Mouse (Mus musculus) limb, embryonic 12.5 days (tissue): ENCODE data around the gene Tmem116. TPM values are rescaled to one million over a fixed set of nuclear protein-coding genes. Genes with fewer than 3 reads are reported as not detected.

Source experiments
- ATAC-seq: fragments of 200-750 bp; cut with Nextera tagmentation; 2 replicates; pipeline ENCODE4 v1.8.0; 2017; ENCODE audit warnings: low read depth, moderate TSS enrichment; ENCODE audit not compliant: insufficient number of reproducible peaks, insufficient read depth, low FRiP score, low TSS enrichment
- H3K27ac ChIP-seq: fragments of 300-500 bp; sonication (generic); 2 replicates; pipeline ENCODE4 v1.5.1; 2016; ENCODE audit warnings: mild to moderate bottlenecking, moderate library complexity
- H3K27me3 ChIP-seq: fragments of 300-500 bp; sonication (generic); 2 replicates; pipeline ENCODE4 v1.6.1; 2016; ENCODE audit warnings: mild to moderate bottlenecking, moderate library complexity
- H3K36me3 ChIP-seq: fragments of 300-500 bp; sonication (generic); 2 replicates; pipeline ENCODE4 v1.6.1; 2016; ENCODE audit warnings: mild to moderate bottlenecking, moderate library complexity
- H3K4me1 ChIP-seq: fragments of 300-500 bp; sonication (generic); replicated peaks from 2 replicates; pipeline ENCODE4 v1.6.1; 2016
- H3K4me2 ChIP-seq: fragments of 300-500 bp; sonication (generic); 2 replicates; pipeline ENCODE4 v1.6.1; 2016; ENCODE audit warnings: mild to moderate bottlenecking, moderate library complexity
- H3K4me3 ChIP-seq: fragments of 300-500 bp; sonication (generic); replicated peaks from 2 replicates; pipeline ENCODE4 v1.5.1; 2016; ENCODE audit warnings: mild to moderate bottlenecking
- H3K9ac ChIP-seq: fragments of 300-500 bp; sonication (generic); replicated peaks from 2 replicates; pipeline ENCODE4 v1.6.1; 2016; ENCODE audit warnings: mild to moderate bottlenecking, moderate library complexity
- H3K9me3 ChIP-seq: fragments of 300-500 bp; sonication (generic); 2 replicates; pipeline ENCODE4 v1.6.1; 2016; ENCODE audit warnings: mild to moderate bottlenecking, moderate library complexity
- WGBS: fragments of 180-500 bp; shearing (Covaris S2); methylation state at CpG from one replicate; pipeline ENCODE4 v1.1.7; 2016; 5-methylcytosine and 5-hydroxymethylcytosine counted together
- polyA plus RNA-seq: library from polyadenylated mRNA; unstranded; fragments of >200 nt; fragmentation: Nextera tagmentation; extraction: Ambion mirVana; gene quantifications from 2 replicates; pipeline ENCODE4 v1.2.1, GENCODE M21; 2016

The Tmem116 gene
- polyA plus RNA-seq, 1 experiment from 2014 or later = 0.81 TPM

DNA sequence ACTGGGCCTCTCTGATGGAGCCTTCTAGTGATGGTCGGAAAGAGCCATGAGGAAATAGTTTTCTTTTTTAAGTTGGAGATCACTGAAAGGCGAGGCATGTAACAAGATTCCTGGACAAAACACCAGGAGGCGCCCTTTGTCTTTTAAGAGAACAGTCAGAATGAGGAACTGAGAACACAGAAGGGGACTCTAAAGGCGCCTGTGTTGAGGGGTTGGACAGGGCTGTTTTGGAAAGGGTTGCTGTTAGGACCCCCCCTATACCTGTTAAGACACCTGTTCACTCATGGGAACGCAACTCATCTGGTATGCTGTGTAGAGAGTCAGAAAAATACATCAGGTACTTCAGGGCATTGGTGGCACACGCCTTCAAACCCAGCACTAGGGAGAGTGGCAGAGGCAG, 1.7 kb upstream of the Tmem116 start:
- Histone ChIP-seq H3K4me2 (no peak overlapping the region), H3K4me3 (no peak overlapping the region), H3K4me1 (peaks cover 30% of the 10 kb centered on the region), H3K36me3 (peaks cover 52% of the 10 kb centered on the region), H3K9me3 (no peaks in the 10 kb centered on the region), H3K27me3 (no peaks in the 10 kb centered on the region), H3K27ac (no peak overlapping the region), H3K9ac (no peak overlapping the region)
- no peak for ATAC-seq
- whole genome bisulfite sequencing = 66% methylated on average over 6 of the region's 6 CpGs

DNA sequence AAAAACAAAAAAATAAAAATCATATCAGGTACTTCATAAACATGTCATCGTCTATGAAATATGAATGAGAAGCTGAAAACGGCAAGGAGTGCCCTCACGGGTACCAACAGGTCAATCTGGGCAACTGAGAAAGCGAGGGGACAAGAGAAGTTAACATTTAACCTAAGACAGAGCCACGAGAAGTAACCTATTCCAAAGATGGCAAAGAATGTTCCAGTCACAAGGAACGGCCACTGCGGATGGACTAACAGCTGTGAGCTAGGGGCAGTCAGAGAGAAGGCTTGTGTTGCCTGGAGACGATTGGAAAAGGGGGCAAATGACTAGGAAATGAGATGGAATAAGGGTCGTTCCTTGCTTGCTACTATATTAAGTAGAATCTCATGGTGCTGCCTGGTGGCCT, 1.2 kb upstream of the Tmem116 start:
- H3K4me1 ChIP-seq = peaks cover 30% of the 10 kb centered on the region
- H3K9ac ChIP-seq = 0 out of 2 replicates have a peak overlapping the region, but pooled peaks have one; percentile 23
- no peak overlapping the region for H3K4me3 ChIP-seq

DNA sequence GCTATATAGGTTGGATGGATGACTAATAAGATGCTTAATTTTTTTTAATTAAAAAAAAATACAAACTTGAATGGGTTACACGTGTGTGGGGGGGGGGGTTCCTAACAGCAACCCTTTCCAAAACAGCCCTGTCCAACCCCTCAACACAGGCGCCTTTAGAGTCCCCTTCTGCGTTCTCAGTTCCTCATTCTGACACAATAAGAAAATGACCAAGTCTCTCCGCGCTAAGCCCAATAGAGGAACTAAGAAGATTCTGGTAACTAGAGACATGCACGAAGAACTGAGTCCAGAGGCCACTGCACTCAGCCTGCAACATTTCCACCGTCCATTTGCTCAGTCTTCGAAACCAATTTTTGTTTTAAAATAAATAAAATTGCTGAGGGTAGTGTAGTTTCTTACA, 490 bp upstream of the Tmem116 start:
- Histone ChIP-seq H3K27ac (no peak overlapping the region; the same call in 1 of the 2 replicates), H3K36me3 (peaks cover 40% of the 10 kb centered on the region), H3K9ac (peak overlapping the region; percentile 93), H3K4me1 (peaks cover 30% of the 10 kb centered on the region), H3K9me3 (no peaks in the 10 kb centered on the region), H3K27me3 (no peaks in the 10 kb centered on the region), H3K4me3 (peak overlapping the region; percentile 84), H3K4me2 (peak overlapping the region; percentile 80)
- no peak for ATAC-seq
- WGBS = 36% methylated on average over 8 of the region's 8 CpGs

More for the DNA sequence above, 1.2 kb upstream of the Tmem116 start:
- no peaks in the 10 kb centered on the region for H3K9me3 ChIP-seq
- no peaks in the 10 kb centered on the region for H3K27me3 ChIP-seq
- H3K27ac ChIP-seq = no peak overlapping the region
- no peak for ATAC-seq
- H3K36me3 ChIP-seq = peaks cover 47% of the 10 kb centered on the region
- peak overlapping the region; percentile 80; the same call in 1 of the 2 replicates for H3K4me2 ChIP-seq
- WGBS = 85% methylated on average over 9 of the region's 9 CpGs

DNA sequence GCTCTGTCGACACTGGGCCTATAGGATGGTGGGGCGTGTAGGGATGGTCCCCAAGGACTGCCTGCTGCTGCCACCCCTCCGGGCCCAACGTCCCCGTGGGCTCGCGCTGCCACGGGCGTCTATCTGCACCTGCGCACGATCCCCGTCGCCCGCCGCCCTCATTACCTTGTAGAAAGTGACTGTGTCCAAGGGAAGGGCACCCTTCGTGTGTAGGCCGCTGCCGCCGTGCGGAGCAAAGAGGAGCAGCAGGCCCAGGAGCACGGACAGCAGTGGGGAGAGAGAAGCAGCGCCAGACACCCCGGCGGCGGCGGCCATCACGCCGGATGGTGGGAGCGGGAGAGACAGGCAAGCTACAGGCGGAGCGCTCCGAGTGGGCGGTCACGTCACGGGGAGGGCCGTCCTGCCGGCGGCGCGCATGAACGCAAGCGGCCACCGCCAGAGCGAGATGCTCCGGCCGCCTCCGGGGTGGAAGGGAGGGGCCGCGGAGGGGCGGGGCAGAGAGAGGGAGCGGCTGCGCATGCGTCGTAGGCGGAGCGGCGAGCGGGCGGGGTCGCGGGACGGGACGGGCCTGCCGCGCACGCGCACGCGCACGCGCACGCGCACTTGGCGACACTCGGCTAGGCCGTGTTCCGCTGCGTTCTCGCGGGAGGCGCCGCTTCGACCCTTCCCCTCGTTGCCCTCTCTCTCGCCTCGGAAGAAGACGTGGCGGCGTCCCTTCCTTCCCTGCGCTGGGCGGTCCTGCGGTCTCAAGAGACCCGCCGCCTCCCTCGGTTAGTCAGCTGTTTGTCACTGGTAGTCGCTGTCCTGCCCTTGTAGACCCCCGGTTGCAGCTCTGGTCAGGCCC, 555 bp downstream of the Tmem116 start, which contains the start of gene Erp29:
Gene Erp29 (minus strand): TSS at position 481 of the 844 bp plus-strand sequence.
- Histone ChIP-seq H3K9ac (peak within 1 kb of the TSS; percentile 93), H3K4me1 (peaks cover 30% of the 10 kb centered on the region), H3K36me3 (peaks cover 29% of the 10 kb centered on the region), H3K4me3 (peak within 1 kb of the TSS; percentile 84), H3K27ac (peak within 1 kb of the TSS; percentile 93), H3K4me2 (peak within 1 kb of the TSS; percentile 80), H3K27me3 (no peaks in the 10 kb centered on the region), H3K9me3 (no peaks in the 10 kb centered on the region)
- peak; percentile 88 for ATAC-seq
- WGBS = under 1% methylated on average over 89 of the region's 97 CpGs

DNA sequence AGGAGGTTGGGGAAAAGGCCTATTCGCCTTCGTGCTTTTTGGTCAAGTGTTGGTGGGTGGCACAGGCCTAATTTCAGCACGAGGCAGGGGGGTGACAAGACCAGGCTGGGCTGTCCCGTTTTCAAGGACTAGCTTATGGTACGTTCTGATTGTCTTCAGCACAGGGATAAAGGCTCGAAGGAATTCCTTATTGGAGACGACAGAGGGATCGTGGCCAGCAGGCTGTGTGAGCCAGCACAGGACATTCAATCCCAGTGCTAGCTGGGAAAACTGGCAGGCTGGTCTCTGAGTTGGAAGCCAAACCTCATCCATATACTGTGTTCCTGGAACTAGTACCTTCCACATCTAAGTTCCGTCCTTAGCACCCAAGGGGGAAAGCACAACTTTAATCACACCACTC, 1.2 kb downstream of the Tmem116 start:
- H3K9ac ChIP-seq = peak overlapping the region; percentile 93
- H3K4me1 ChIP-seq = peaks cover 30% of the 10 kb centered on the region
- H3K27ac ChIP-seq = peak overlapping the region; percentile 93
- no peaks in the 10 kb centered on the region for H3K9me3 ChIP-seq
- peaks cover 23% of the 10 kb centered on the region for H3K36me3 ChIP-seq
- H3K4me2 ChIP-seq = peak overlapping the region; percentile 80
- H3K4me3 ChIP-seq = peak overlapping the region; percentile 84
- H3K27me3 ChIP-seq = no peaks in the 10 kb centered on the region
- WGBS = 9% methylated on average over 9 of the region's 9 CpGs
- ATAC-seq = peak; percentile 16; the same call in 1 of the 2 replicates

DNA sequence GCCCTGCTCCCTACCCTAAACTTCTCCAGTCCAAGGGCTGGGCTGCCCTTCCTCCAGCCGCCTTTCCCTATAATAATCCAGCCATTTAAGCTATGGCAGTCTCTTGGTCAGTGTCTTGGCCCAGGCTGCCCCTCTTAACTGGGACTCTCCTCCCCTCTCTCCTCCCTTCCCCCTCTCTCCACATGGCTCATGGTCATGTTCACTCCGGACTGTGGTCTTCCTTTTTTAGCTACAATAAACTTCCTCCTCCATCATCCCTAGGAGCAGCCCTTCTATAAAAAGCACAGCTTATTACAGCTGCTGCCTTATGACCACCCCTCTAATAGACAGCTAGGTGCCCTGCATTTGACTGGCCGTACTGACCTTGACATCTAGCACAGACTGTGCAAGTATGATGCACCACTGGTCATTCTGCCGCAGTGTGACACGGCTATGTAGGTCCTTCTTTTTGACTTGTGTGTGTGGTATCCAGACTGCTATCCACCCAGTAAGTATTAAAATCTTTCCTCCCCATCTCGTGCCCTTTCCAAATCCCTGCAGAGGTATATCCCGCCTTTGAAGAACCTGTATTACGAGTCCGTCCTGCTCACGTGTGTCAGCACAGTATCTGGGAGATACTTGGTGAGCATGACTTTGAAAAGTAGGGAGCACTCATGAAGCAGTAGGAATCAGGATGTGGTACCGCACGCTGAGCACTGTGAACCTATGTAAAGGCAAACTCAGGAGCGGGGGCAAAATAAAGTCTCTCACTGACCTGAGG, 2.2 kb downstream of the Tmem116 start:
- H3K4me3 ChIP-seq = no peak overlapping the region
- peaks cover 30% of the 10 kb centered on the region for H3K4me1 ChIP-seq
- no peaks in the 10 kb centered on the region for H3K9me3 ChIP-seq
- peaks cover 13% of the 10 kb centered on the region; the same call in 1 of the 2 replicates for H3K36me3 ChIP-seq
- H3K9ac ChIP-seq = no peak overlapping the region
- ATAC-seq = no peak
- no peak overlapping the region for H3K27ac ChIP-seq
- 88% methylated on average over 13 of the region's 13 CpGs for WGBS
- H3K27me3 ChIP-seq = no peaks in the 10 kb centered on the region
- peak overlapping the region; percentile 80; the same call in 1 of the 2 replicates for H3K4me2 ChIP-seq

DNA sequence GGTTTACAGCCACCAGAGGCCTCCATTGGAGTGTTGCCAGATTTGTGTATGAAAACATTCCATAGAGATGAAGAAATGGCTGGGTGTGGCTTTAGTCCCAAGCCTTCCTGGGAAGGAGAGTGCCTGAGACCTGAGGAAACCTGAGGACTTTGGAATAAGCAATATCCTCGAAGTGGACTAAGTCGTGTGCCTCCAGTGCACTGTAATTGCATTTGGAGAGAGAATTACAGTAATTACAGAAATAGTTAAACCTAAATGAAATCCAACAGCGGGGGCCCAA, 2.8 kb downstream of the Tmem116 start:
- Histone ChIP-seq H3K9me3 (no peaks in the 10 kb centered on the region), H3K27me3 (no peaks in the 10 kb centered on the region), H3K27ac (no peak overlapping the region), H3K4me1 (peaks cover 30% of the 10 kb centered on the region), H3K4me3 (no peak overlapping the region), H3K9ac (no peak overlapping the region), H3K36me3 (peaks cover 8% of the 10 kb centered on the region; the same call in 1 of the 2 replicates), H3K4me2 (no peak overlapping the region)
- no peak for ATAC-seq
- 79% methylated on average over 3 of the region's 3 CpGs for WGBS

DNA sequence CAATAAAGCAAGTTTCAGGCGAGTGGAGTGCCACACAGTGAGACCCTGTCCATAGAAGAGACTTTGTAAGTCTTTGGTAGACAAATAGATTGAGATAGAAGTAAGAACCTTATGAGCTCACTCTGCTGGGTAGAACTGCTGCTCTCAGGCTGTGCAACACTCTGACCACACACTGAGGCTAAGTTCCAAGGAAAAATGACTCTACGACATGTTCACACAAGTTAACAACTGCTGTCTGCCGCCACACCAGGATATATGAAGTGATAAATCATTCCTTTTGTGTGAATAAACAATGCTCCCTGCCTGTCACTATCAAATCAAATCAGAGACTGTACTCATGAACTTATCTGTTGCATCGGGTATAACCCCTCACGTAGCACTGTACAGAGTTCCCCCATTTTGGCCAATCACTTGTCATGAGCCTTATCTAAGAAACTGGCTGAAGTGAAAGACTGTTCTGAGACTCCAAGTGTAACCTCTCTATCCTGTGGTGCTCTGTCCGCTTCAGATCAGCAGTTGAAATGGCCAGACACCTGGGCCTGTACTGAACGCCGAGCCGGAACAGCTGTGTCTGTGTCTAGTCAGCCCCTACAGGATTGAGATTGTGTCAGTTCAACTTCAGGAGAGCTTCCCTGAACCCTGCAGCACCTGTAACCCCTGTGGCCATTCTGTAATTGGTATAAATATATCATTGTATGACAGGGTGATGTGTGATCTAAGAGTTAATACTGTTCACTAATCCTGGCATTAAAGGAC, 4.0 kb downstream of the Tmem116 start:
- Histone ChIP-seq H3K27me3 (no peaks in the 10 kb centered on the region), H3K9ac (no peak overlapping the region), H3K9me3 (no peaks in the 10 kb centered on the region), H3K27ac (no peak overlapping the region), H3K36me3 (no peaks in the 10 kb centered on the region), H3K4me3 (no peak overlapping the region), H3K4me1 (peaks cover 26% of the 10 kb centered on the region), H3K4me2 (no peak overlapping the region)
- WGBS = 70% methylated on average over 9 of the region's 9 CpGs
- no peak for ATAC-seq

DNA sequence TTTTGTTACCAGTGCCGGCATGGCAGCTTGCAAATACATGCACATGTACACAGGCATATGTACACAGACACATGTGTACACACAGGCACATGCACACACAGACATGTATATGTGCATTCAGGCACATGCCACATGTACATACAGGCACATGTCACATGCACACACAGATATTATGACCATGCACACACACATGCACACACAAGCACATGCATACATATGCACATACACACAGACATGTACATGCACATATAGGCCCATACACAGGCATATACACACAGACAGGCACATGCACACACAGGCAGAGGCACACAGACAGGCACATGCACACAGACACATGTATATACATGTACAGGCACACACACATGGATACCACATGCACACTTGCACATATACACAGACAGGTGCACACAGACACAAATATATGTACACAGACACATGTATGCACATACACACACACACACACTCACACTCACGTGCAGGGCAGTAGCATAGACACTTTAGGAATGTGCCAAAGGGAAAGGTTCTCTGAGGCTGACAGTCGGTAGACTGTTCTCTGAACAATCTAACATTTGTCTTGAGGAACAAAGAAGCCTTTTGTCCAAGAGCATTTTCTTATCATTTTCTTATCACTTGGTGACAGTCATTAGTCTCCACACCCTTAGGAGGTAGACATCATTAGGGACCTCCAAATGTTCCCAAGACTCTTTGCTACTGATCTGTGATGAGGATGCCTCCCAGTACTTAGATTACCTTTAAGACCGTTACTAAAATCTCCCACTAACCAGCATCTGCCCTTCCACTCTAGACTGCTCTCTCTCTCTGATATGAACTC, 9.9 kb downstream of the Tmem116 start:
- no peak overlapping the region for H3K4me3 ChIP-seq
- H3K36me3 ChIP-seq = no peaks in the 10 kb centered on the region
- no peak overlapping the region for H3K4me2 ChIP-seq
- no peaks in the 10 kb centered on the region for H3K27me3 ChIP-seq
- no peaks in the 10 kb centered on the region for H3K4me1 ChIP-seq
- H3K9me3 ChIP-seq = no peaks in the 10 kb centered on the region
- H3K27ac ChIP-seq = no peak overlapping the region
- 73% methylated on average over 4 of the region's 4 CpGs for WGBS
- ATAC-seq = no peak
- no peak overlapping the region for H3K9ac ChIP-seq

DNA sequence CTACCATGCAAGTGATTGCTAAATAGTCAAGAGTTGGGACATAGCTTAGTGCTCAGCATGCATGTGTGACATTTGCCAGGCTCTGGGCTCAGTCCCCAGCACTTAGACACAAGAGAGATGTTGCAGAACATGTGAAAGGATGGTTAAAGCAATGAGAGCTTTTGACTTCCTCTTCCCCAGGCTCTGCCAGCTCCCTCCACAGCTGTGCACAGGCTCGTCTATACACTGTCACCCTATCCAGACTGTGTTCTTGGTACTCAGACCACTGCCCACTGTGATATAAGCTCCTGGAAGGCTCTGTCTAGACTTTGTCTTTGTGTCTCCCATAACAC, 10.4 kb downstream of the Tmem116 start:
- H3K9me3 ChIP-seq = no peaks in the 10 kb centered on the region
- no peaks in the 10 kb centered on the region for H3K36me3 ChIP-seq
- 31% methylated on average over 1 of the region's 1 CpGs for WGBS
- no peaks in the 10 kb centered on the region for H3K4me1 ChIP-seq
- no peak overlapping the region for H3K4me3 ChIP-seq
- H3K9ac ChIP-seq = no peak overlapping the region
- H3K27me3 ChIP-seq = no peaks in the 10 kb centered on the region
- no peak overlapping the region for H3K4me2 ChIP-seq
- H3K27ac ChIP-seq = no peak overlapping the region
- ATAC-seq = no peak
